Mouse (Mus musculus) embryonic facial prominence, embryonic 13.5 days (tissue): ENCODE results near the gene Rangrf. TPM values are rescaled to one million over a fixed set of nuclear protein-coding genes. Genes with fewer than 3 reads are reported as not detected.
"Not testable (repeated sequence)": the region's sequence is repeated elsewhere in the genome, so short reads cannot be mapped to it uniquely, and the experiment has no call there.

Experiments used
- ATAC-seq: fragments of 200-750 bp; cut with Nextera tagmentation; 2 replicates; pipeline ENCODE4 v1.8.0; 2017; ENCODE audit warnings: low read depth; ENCODE audit not compliant: insufficient number of reproducible peaks, insufficient read depth, low FRiP score, low TSS enrichment
- H3K27ac ChIP-seq: fragments of 300-500 bp; sonication (generic); 2 replicates; pipeline ENCODE4 v1.5.1; 2015; ENCODE audit warnings: moderate library complexity, mild to moderate bottlenecking, inconsistent platforms
- H3K27me3 ChIP-seq: fragments of 300-500 bp; sonication (generic); 2 replicates; pipeline ENCODE4 v1.6.1; 2015; ENCODE audit warnings: mild to moderate bottlenecking, inconsistent platforms
- H3K36me3 ChIP-seq: fragments of 300-500 bp; sonication (generic); 2 replicates; pipeline ENCODE4 v1.6.1; 2015; ENCODE audit warnings: mild to moderate bottlenecking, inconsistent platforms
- H3K4me1 ChIP-seq: fragments of 300-500 bp; sonication (generic); 2 replicates; pipeline ENCODE4 v1.6.1; 2015; ENCODE audit warnings: inconsistent platforms
- H3K4me2 ChIP-seq: fragments of 300-500 bp; sonication (generic); 2 replicates; pipeline ENCODE4 v1.6.1; 2015; ENCODE audit warnings: moderate library complexity, mild to moderate bottlenecking, inconsistent platforms
- H3K4me3 ChIP-seq: fragments of 300-500 bp; sonication (generic); 2 replicates; pipeline ENCODE4 v1.5.1; 2015; ENCODE audit warnings: mild to moderate bottlenecking, inconsistent platforms
- H3K9ac ChIP-seq: fragments of 300-500 bp; sonication (generic); 2 replicates; pipeline ENCODE4 v1.6.1; 2015; ENCODE audit warnings: mild to moderate bottlenecking, inconsistent platforms
- H3K9me3 ChIP-seq: fragments of 300-500 bp; sonication (generic); 2 replicates; pipeline ENCODE4 v1.6.1; 2016; ENCODE audit warnings: inconsistent platforms
- WGBS: fragments of 180-500 bp; shearing (Covaris S2); methylation state at CpG from one replicate; pipeline ENCODE4 v1.1.7; 2015; ENCODE audit warnings: mixed read lengths; 5-methylcytosine and 5-hydroxymethylcytosine counted together
- polyA plus RNA-seq: library from polyadenylated mRNA; unstranded; fragments of >200 nt; fragmentation: Nextera tagmentation; extraction: Ambion mirVana; gene quantifications from 2 replicates; pipeline ENCODE4 v1.2.1, GENCODE M21; 2015

Gene Rangrf
- polyA plus RNA-seq: 50.1 and 59.3 TPM in 2 replicates

GRCm38 (mm10) chr11:68975085-68975484 is at the start of gene Rangrf:
Gene Rangrf, minus strand, starts transcription at chr11:68975185.
- H3K4me1 ChIP-seq: peaks cover 11% of the 10 kb centered on the region
- H3K4me3 ChIP-seq: peak within 1 kb of the TSS; percentile 51
- no peaks in the 10 kb centered on the region for H3K27me3 ChIP-seq
- WGBS: 75% methylated on average over 7 of the region's 7 CpGs
- no peak within 1 kb of the TSS for H3K27ac ChIP-seq
- H3K9me3 ChIP-seq: no peaks in the 10 kb centered on the region
- peak within 1 kb of the TSS; percentile 71 for H3K4me2 ChIP-seq
- H3K36me3 ChIP-seq: no peaks in the 10 kb centered on the region
- H3K9ac ChIP-seq: peak within 1 kb of the TSS; percentile 49
- no peak for ATAC-seq

- Histone ChIP-seq H3K9me3 (no peaks in the 10 kb centered on the region), H3K4me2 (no peak overlapping the region), H3K36me3 (peaks cover 47% of the 10 kb centered on the region), H3K4me1 (peaks cover 9% of the 10 kb centered on the region), H3K9ac (0 out of 2 replicates have a peak overlapping the region, but pooled peaks have one; percentile 6), H3K27ac (no peak overlapping the region), H3K4me3 (no peak overlapping the region), H3K27me3 (no peaks in the 10 kb centered on the region)
- ATAC-seq: no peak
These were observed 45.7 kb upstream of the Rangrf start for GRCm38 (mm10) chr11:69020691-69021090.

DNA sequence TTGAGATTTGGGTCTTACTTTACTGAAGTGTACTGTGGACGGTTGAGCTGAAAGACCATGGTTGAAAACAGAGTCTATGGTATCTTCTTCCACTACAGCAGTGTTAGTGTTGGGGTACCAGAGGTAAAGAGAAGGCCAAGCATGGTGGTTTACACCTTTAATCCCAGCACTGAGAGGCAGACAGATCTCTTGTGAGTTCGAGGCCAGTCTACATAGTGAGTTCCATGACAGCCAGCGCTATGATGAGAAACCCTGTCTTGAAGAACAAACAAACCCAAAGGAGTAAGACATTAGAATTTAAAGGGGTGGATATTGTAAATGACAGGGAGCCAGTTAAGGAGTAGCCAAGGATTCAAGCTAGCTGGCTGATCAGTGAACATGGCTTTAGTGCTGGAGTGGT is 41.8 kb upstream of the Rangrf start:
- H3K27ac ChIP-seq: peak overlapping the region; percentile 91
- no peak for ATAC-seq
- peak overlapping the region; percentile 61 for H3K4me3 ChIP-seq
- H3K9me3 ChIP-seq: no peaks in the 10 kb centered on the region
- WGBS: 65% methylated on average over 3 of the region's 3 CpGs
- no peaks in the 10 kb centered on the region for H3K27me3 ChIP-seq
- H3K4me1 ChIP-seq: peaks cover 9% of the 10 kb centered on the region
- H3K36me3 ChIP-seq: peaks cover 8% of the 10 kb centered on the region
- H3K4me2 ChIP-seq: peak overlapping the region; percentile 70
- H3K9ac ChIP-seq: peak overlapping the region; percentile 82

DNA sequence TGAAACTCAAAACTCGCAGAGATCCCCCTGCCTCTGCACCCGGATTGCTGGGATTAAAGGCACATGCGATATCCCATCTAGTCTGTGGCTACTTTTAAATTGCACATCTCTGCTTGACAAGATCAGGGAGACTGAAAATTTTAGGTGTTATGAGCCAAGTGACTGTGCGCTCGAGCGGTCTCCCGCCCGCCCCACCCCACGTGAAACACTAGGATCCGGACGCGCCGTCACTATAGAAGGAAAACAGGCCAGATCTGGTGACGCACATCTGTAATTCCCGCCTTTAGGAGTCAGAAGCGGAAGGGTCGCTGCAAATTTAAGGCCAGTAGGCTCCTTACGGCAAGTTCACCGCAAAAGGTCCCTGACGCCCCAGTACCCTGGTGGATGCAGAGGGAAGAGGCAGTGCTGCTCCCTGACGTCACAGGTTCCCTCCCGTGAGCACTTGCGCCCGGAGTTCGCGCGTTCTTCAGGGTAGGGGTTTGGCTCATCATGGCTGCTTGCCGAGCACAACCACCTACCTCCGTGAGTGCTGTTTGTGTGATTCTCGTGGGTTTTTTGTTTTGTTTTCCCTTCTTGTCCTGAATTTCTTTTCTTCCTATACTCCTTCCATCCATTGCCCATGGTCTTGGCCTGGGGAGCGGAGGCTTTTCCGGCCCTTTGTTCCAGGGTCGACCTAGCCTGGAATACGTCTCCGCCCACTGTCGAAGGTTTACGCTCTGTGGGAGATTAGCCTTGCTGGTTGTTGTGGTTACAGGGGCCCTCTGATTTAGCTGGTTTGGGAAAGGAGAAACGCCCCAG is 40.9 kb upstream of the Rangrf start, which contains the start of gene Ctc1:
TSS of gene Ctc1 (plus strand) at position 268 of the 798 bp plus-strand sequence.
- Histone ChIP-seq H3K4me3 (peak within 1 kb of the TSS; percentile 61), H3K36me3 (peaks cover under 1% of the 10 kb centered on the region; the same call in 1 of the 2 replicates), H3K4me2 (peak within 1 kb of the TSS; percentile 70), H3K9ac (peak within 1 kb of the TSS; percentile 82), H3K27me3 (no peaks in the 10 kb centered on the region), H3K9me3 (no peaks in the 10 kb centered on the region), H3K27ac (peak within 1 kb of the TSS; percentile 91), H3K4me1 (peaks cover 13% of the 10 kb centered on the region)
- WGBS: 4% methylated on average over 38 of the region's 38 CpGs
- peak; percentile 89 for ATAC-seq

DNA sequence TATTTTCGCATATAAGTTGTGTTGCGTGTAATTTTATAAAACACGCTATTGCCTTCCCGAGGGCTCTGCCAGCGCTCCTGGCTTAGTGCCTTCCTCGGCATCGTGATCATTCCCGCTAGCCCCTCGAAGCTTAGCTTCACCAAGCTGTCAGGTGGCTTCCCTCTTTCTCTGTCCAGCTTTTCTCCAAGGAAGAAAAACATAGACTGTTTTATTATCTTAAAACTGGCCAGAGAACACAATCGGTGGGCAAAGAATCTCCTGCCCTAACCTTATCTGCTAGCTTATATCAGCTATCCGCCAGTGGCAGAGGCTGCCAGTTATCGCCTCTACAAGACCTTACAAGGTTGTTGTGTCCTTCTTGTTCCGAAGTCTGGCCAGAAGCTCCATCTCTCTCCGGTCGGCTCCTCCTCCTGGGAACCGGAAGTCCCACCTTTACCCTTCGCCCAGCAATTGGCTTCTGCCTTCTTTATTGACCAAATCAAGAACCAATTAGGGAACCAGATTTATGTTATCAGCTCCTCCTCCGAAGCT is 37.2 kb upstream of the Rangrf start:
- WGBS: under 1% methylated on average over 18 of the region's 18 CpGs
- peak overlapping the region; percentile 85 for H3K27ac ChIP-seq
- ATAC-seq: peak; percentile 48; the same call in 1 of the 2 replicates

GRCm38 (mm10) chr11:69011445-69011844 is 36.5 kb upstream of the Rangrf start:
- H3K4me1 ChIP-seq: peaks cover 15% of the 10 kb centered on the region
- H3K4me2 ChIP-seq: peak overlapping the region; percentile 85
- H3K36me3 ChIP-seq, H3K9me3 ChIP-seq, ATAC-seq, H3K27me3 ChIP-seq: not testable (repeated sequence)
- H3K4me3 ChIP-seq: peak overlapping the region; percentile 57
- 71% methylated on average over 2 of the region's 2 CpGs for WGBS
- H3K27ac ChIP-seq: peak overlapping the region; percentile 85
- peak overlapping the region; percentile 75 for H3K9ac ChIP-seq

More for the DNA sequence above, 37.2 kb upstream of the Rangrf start:
- H3K27me3 ChIP-seq: no peaks in the 10 kb centered on the region
- peak overlapping the region; percentile 75 for H3K9ac ChIP-seq
- no peaks in the 10 kb centered on the region for H3K9me3 ChIP-seq
- H3K4me3 ChIP-seq: peak overlapping the region; percentile 57
- peaks cover 18% of the 10 kb centered on the region for H3K4me1 ChIP-seq
- no peaks in the 10 kb centered on the region for H3K36me3 ChIP-seq
- peak overlapping the region; percentile 85 for H3K4me2 ChIP-seq

DNA sequence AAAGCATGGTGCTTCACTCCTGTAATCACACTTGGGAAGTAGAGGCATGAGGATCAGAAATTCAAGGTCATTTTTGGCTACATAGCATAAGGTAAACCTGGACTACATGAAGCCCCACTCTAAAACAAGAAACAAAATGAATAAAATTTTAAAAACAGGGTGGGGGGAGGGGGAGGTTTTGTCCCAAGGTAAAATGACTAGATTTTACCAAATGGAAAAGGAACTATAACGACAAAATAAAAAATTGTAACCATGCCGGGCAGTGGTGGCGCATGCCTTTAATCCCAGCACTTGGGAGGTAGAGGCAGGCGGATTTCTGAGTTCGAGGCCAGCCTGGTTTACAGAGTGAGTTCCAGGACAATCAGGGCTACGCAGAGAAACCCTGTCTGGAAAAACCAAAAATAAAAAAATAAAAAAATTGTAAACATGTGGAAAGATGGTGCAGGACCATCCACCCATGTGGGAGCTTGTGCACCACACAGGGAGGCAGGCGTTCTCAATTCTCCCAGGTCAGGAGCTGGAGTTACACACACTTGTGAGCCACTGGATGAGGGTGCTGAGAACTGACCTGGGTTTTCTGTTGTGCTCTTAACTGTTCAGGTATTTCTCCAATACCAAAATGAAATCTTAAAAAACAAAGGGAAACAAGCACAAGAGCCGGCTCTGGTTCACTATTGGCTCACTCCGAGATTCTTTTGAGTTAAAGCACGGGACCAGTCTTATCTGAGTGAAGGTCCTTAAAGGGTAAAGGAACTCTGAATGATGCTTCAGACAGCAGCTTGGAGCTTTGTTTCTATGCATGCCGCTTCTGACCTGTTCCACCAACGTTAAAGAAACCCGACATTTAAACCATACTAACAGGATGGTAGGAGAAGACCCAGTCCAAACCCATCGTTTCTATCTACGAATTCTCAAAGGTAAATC is 35.7 kb upstream of the Rangrf start:
- H3K9me3 ChIP-seq: no peaks in the 10 kb centered on the region
- 90% methylated on average over 15 of the region's 15 CpGs for WGBS
- H3K36me3 ChIP-seq: no peaks in the 10 kb centered on the region
- H3K4me2 ChIP-seq: peak overlapping the region; percentile 85
- H3K9ac ChIP-seq: no peak overlapping the region
- no peak overlapping the region for H3K27ac ChIP-seq
- no peak overlapping the region for H3K4me3 ChIP-seq
- peaks cover 15% of the 10 kb centered on the region for H3K4me1 ChIP-seq
- no peak for ATAC-seq
- H3K27me3 ChIP-seq: no peaks in the 10 kb centered on the region

- Histone ChIP-seq H3K9me3 (no peaks in the 10 kb centered on the region), H3K4me3 (no peak overlapping the region), H3K4me1 (peaks cover 15% of the 10 kb centered on the region), H3K4me2 (no peak overlapping the region), H3K27me3 (no peaks in the 10 kb centered on the region), H3K9ac (no peak overlapping the region), H3K36me3 (no peaks in the 10 kb centered on the region), H3K27ac (no peak overlapping the region)
- WGBS: 92% methylated on average over 1 of the region's 1 CpGs
- ATAC-seq: no peak
These were observed 34.5 kb upstream of the Rangrf start for GRCm38 (mm10) chr11:69009508-69009907.

- Histone ChIP-seq H3K27me3 (no peaks in the 10 kb centered on the region), H3K9me3 (no peaks in the 10 kb centered on the region), H3K4me3 (peak within 1 kb of the TSS; percentile 76), H3K4me1 (peaks cover 15% of the 10 kb centered on the region), H3K4me2 (peak within 1 kb of the TSS; percentile 73), H3K36me3 (peaks cover 2% of the 10 kb centered on the region), H3K9ac (peak within 1 kb of the TSS; percentile 83), H3K27ac (peak within 1 kb of the TSS; percentile 64; the same call in 1 of the 2 replicates)
- ATAC-seq: peak; percentile 73
- WGBS: 9% methylated on average over 38 of the region's 38 CpGs
These were observed 33.5 kb upstream of the Rangrf start, which contains the start of gene Pfas for GRCm38 (mm10) chr11:69008182-69009121. Gene Pfas, minus strand, starts transcription at chr11:69008460.

GRCm38 (mm10) chr11:69006575-69006974 is 31.6 kb upstream of the Rangrf start:
- not testable (repeated sequence) for H3K9ac ChIP-seq

More at GRCm38 (mm10) chr11:69006575-69006974, 31.6 kb upstream of the Rangrf start:
- H3K27me3 ChIP-seq, ATAC-seq, H3K4me2 ChIP-seq, H3K4me3 ChIP-seq, H3K27ac ChIP-seq, H3K9me3 ChIP-seq: not testable (repeated sequence)
- peaks cover 20% of the 10 kb centered on the region for H3K36me3 ChIP-seq
- peaks cover 14% of the 10 kb centered on the region for H3K4me1 ChIP-seq
